Mouse (Mus musculus) NIH3T3 (cell line): ENCODE measurements at regions not wholly inside any gene's neighbourhood (a gene's known extent, or its start where the extent isn't known, plus 50 kb on each side); places are given as distances from the start of the nearest gene placed in this dataset.
A peak's percentile ranks its signal among the peaks of the same experiment; 100 is the strongest.

ENCODE experiments used
- DNase-seq: peaks from one replicate; pipeline ENCODE4 v3.0.0-alpha.2; 2012; ENCODE audit warnings: low read depth

GRCm38 (mm10) chr13:83111503-83111902 lies 392.3 kb upstream of the Mef2c start:
- DNase-seq = no peak

- DNase-seq = no peak
These were observed 391.5 kb upstream of the Mef2c start for GRCm38 (mm10) chr13:83112323-83112722.

- DNase-seq = no peak
These were observed 391.1 kb upstream of the Mef2c start for GRCm38 (mm10) chr13:83112741-83113140.

GRCm38 (mm10) chr13:83113808-83114207 lies 390.0 kb upstream of the Mef2c start:
- DNase-seq = no peak

- no peak for DNase-seq
These were observed 389.4 kb upstream of the Mef2c start for GRCm38 (mm10) chr13:83114401-83114800.

- no peak for DNase-seq
These were observed 388.1 kb upstream of the Mef2c start for GRCm38 (mm10) chr13:83115691-83116090.

GRCm38 (mm10) chr13:83120343-83120742 lies 383.5 kb upstream of the Mef2c start:
- no peak for DNase-seq

- DNase-seq = no peak
These were observed 380.2 kb upstream of the Mef2c start for GRCm38 (mm10) chr13:83123596-83123995.

- no peak for DNase-seq
These were observed 379.2 kb upstream of the Mef2c start for GRCm38 (mm10) chr13:83124651-83125050.

- no peak for DNase-seq
These were observed 377.4 kb upstream of the Mef2c start for GRCm38 (mm10) chr13:83126438-83126837.

GRCm38 (mm10) chr13:83131129-83131981 lies 372.5 kb upstream of the Mef2c start:
- DNase-seq = no peak

GRCm38 (mm10) chr13:83131982-83132354 lies 371.9 kb upstream of the Mef2c start:
- no peak for DNase-seq

GRCm38 (mm10) chr13:83132671-83133638 lies 370.9 kb upstream of the Mef2c start:
- DNase-seq = no peak

- DNase-seq = no peak
These were observed 360.5 kb upstream of the Mef2c start for GRCm38 (mm10) chr13:83143316-83143715.

- no peak for DNase-seq
These were observed 349.2 kb upstream of the Mef2c start for GRCm38 (mm10) chr13:83154626-83155124.

- no peak for DNase-seq
These were observed 343.9 kb upstream of the Mef2c start for GRCm38 (mm10) chr13:83159969-83160368.

- DNase-seq = no peak
These were observed 341.1 kb upstream of the Mef2c start for GRCm38 (mm10) chr13:83162761-83163160.

GRCm38 (mm10) chr13:83175086-83175485 lies 328.7 kb upstream of the Mef2c start:
- peak; percentile 34 for DNase-seq

GRCm38 (mm10) chr13:83201931-83202671 lies 301.7 kb upstream of the Mef2c start:
- DNase-seq = no peak

- DNase-seq = no peak
These were observed 297.2 kb upstream of the Mef2c start for GRCm38 (mm10) chr13:83206622-83207021.

- no peak for DNase-seq
These were observed 296.3 kb upstream of the Mef2c start for GRCm38 (mm10) chr13:83207513-83207912.

- no peak for DNase-seq
These were observed 295.7 kb upstream of the Mef2c start for GRCm38 (mm10) chr13:83208111-83208510.
